Mouse (Mus musculus): ENCODE measurements around the gene Vps51.
"Not testable (repeated sequence)": the region's sequence is repeated elsewhere in the genome, so short reads cannot be mapped to it uniquely, and the experiment has no call there.

Vps51 gene

DNA sequence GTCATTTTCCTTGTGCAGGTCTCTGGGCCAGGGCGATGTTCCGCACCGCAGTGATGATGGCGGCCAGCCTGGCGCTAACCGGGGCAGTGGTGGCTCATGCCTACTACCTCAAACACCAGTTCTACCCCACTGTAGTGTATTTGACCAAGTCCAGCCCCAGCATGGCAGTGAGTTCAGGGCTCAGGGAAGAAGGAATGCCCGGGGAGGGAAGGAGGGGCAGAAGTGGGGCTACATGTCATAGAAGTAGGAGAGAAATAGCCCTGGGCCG lies 29.2 kb downstream of the Vps51 start:
- DNase-seq (ENCODE audit: low spot score in 2 of 2) = no peak

DNA sequence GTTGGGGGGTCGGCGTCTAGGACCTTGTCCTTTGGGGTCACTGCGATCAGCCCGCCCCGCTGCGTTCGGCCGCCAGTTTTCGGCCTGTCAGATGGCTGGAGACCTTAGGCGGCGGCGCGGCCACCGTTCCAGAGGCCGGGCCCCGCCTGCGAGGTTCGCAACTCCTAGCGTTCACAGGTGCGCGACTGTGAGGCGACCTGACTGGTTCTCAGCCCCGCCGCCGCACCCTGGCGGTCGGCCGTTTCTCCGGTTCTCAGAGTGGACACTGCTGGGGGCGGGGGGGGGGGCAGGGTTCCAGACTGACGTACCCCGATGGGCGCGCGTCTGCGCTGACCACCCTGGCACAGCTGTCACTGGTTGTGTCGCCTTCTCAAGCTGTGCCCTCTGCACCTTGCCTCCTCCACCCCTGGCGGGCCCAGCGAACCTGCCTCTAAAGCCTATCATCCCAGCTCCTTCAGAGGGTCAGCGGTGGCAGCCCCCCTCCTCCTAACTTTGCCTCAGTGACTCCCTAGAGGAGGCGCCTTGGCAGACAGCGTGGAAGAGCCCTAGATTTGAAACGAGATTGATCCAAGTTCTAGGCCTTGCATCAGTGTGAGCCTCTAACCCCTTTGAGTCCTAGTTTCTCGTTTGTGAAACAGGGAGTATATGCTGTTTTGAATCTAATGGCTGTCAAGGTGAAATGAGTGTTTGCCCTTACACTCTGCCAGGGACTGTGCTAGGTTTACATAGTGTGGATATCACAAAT lies 29.7 kb downstream of the Vps51 start:
- DNase-seq (ENCODE audit: low spot score in 2 of 2) = no peak

DNA sequence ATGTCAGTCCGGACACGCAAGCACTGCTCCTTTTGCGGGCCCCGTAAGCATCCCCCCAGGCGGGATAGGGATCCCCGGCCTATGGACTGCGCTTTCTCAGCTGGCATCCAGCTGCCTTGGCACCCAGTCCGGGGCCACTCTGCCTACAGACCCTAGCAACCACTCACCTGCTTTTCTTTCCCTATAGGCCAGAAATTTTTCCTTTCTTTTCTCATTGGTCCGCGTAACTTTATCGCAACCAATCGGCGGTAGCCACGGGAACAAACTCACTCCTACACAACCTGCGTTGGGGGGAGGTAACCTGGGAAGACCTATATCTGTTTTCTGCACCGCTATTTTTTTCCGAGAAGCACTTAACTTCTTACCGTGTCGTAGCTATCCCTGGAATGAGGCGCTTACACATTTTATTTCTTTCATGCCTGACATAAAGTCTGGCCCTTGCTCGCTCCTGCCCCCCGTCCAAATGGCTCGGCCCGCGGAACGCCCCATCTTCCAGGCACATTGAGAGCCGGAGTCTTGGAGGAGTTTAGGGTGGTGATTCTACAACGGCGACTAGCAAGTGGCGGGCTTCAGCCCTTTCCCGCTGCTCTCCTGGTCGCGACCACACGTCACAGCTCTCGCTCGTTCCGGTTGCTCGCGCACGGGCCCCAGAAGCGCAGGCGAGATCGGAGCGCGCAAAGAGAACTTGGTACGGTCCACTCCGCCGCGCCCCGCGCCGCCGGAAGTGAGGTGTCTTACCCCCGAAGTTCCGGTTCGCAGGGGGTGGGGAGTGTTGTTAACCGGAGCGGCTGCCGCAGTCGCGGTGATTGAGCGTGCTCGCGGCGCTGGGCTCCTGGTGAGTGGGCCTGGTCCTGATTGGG lies 30.5 kb downstream of the Vps51 start, which contains the start of gene Syvn1:
Syvn1 (plus strand) TSS at position 283 of the 860 bp plus-strand sequence.
- DNase-seq (ENCODE audit: low spot score in 2 of 2) = peak; percentile 88 to 91

DNA sequence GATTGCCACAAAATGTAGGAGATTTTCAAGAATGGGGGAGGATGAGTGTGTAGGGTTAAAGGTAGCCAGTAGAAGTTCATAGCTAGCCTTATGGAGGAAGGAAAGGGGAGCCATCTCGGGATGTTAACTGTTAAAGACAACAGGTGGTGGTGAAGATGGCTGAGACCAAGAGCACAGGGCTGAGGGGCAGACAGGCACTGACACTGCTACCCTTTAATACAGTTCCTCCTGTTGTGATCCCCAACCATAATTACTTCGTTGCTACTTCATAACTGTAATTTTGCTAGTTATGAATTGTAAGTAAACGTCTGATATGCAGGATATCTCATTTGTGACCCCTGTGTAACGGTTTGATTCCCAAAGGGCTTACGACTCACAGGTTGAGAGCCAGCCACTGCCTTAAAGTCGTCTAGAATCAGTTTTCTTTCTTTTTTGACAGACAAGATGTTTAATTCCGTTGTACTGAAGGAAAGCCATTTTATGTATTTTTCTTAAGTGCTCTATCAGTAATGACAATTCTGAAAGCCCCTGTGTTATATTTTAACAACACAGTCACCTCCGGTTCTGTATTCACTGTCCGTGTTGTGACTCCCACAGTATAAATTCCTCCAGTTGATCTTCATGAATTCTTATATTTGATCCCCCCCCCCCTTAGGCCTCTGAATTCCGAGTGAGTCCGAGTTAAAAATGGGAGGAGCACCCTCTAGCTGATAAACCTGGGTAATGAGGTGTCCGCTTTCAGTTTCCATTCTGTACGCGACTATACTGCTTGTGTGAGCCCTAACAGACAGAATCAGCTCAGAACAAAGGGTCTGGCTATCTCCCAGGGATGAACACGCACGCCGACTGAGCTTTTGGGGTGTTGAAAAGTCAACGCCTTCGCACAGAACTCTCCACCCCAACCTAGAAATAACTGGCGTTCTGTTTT lies 31.4 kb downstream of the Vps51 start:
- DNase-seq (ENCODE audit: low spot score in 2 of 2) = no peak

DNA sequence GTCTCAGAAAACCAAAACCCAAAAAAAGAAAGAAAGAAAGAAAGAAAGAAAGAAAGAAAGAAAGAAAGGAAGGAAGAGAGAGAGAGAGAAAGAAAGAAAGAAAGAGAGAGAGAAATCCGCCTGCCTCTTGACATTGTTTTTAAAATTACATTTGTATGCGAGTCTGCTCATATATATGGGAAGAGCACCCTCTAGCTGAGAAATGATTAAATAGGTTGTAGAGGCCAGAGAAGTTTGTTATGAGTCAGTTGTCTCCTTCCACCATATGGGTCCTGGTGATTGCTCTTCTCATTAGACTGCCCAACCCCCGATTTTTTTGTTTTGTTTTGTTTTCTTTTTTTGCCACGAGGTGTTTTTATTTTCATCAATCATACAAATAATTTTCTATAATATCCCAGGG lies 32.9 kb downstream of the Vps51 start:
- not testable (repeated sequence) for DNase-seq (ENCODE audit: low spot score in 2 of 2)

DNA sequence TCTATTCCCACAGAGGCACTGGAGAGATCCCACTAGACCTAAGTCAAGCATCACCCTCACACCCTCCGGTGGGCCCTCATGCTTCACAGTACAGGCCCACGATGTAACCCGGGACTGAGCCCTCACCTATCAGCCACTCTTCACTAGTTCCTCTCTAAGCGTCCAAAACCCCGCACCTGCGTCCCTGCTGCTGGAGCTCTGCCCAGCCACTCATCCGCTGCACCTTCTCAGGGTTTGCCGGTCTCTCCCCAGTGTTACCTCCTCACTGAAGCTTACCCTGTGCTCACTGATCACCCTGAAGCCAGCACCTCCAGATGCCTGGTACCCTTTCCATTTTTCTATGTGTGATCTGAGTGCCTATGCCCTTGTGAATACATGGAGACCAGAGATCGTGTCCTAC lies 34.7 kb downstream of the Vps51 start:
- DNase-seq (ENCODE audit: low spot score in 2 of 2) = no peak

DNA sequence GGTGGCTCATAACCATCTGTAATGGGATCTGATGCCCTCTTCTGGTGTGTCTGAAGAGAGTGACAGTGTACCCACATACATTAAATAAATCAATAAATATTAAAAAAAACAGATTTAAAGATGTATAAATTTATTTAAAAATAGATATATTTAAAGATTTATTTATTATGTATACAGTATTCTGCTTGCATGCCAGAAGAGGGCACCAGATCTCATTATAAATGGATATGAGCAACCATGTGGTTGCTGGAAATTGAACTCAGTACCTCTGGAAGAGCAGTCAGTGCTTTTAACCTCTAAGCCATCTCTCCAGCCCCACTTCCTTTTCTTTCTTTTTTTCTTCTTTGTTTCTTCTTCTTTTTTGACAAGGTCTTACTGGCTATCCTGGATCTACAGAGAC lies 37.0 kb downstream of the Vps51 start:
- DNase-seq (ENCODE audit: low spot score in 2 of 2) = no peak

DNA sequence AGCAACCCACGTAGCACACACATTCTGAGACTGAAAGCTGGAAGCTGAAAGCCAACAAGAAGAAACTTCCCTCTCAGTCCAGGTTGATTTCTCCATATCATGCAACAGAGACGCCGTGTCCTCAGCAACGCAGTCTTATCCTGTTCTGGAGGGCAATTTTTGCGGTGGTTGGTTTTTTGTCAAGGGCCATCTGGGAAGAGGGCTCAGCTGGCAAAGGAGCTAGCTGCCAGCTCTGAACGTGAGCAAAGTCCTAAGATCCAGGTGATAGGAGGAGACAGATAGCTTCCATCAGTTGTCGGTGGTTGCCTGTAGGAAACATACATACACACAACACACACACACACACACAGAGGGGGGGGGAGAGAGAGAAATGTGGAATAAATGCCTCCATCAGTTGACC lies 38.7 kb downstream of the Vps51 start:
- no peak for DNase-seq (ENCODE audit: low spot score in 2 of 2)

DNA sequence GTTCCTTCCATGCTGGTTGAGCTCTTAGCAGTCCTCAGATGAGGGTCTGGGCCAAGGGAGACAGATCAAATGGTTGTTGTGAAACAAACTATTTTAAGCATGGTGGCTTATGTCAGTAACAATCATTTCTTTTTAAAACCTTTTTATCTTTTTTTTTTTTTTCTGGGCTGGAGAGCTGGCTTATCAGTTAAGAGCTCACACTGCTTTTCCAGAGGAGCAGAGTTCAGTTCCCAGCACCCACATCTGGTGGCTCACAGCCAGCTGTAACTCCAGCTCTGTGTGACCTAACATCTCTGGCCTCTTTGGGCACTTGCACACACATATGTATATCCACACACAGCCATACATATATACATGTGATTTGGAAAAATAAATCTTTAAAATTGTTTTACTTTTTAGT lies 39.3 kb downstream of the Vps51 start:
- no peak for DNase-seq (ENCODE audit: low spot score in 2 of 2)

DNA sequence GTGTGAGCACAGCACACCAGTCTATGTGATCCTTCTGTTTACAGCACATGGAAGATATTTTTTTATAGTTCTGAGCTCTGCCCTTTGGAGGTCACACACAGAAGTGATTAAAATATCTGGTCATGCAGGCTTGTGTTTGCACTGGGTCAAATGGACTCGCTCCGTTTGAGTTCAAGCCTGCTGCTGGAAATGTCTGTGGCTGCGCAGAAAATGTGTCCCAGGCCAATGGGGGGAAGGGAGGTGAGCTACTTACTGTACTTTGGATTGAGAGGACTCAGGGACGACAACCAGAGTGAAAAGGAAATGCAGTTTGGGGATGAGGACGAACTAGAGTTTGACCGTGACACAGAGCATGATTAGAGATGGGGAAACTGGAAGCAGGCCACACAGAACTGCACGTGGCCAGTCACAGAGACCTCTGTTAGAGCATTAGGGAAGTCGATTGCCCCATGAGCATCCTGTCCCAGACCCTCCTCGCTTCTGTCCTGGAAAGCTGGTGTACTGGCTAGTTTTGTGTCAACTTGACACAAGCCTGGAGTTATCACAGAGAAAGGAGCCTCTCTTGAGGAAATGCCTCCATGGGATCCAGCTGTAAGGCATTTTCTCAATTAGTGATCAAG lies 41.0 kb downstream of the Vps51 start:
- DNase-seq (ENCODE audit: low spot score in 2 of 2) = no peak

DNA sequence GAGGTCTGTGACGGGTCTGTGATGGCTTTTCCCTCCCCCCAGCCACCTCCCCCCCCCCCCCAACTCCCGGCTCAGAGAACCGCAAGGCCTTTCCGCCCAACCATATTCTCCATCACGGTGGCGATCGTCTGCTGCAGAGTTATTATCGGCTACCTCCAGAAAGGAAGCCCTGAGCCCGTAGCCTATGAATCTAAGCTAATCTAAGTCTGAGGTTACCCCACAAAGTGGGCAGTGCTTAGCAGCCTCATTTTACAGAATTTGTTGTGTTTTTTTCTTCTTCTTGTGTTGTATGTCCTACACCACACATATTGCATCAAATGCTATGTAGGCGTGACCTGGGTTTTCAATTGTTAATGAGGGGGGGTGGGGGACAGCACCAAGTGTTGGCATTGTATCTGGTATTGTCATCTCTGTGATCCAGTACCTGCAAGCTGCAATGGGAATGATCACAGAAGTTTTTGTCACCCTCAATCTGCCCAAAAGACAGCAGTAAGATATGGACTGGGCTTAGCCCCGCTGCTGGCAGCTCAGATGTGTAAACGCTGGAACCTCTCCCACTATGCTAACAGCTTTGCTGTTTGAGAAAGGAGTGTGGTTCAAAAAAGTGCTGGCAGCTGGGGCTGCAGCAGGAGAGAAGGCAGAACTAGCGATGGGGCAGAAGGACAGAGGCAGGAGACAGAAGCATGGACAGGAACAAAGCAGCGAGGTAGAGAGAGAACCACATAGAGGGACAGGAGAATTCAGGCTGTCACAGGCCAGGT lies 46.3 kb downstream of the Vps51 start:
- no peak for DNase-seq (ENCODE audit: low spot score in 2 of 2)

DNA sequence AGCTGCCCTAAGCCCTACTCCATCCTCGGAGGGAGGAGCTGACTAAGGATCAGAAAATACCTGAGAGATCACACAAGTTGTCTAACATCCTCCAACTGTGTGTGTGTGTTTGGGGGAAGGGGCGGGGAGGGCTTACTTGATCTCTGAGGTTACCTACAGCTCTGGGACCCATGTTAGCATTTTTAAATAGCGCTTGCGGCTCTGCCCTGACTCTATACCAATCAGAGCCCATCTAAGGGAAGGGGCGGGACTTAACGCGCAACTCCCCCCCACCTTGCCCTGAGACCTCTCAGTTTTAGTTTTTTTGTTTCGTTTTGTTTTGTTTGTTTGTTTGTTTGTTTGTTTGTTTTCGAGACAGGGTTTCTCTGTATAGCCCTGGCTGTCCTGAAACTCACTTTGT lies 47.6 kb downstream of the Vps51 start:
- no peak for DNase-seq (ENCODE audit: low spot score in 2 of 2)

DNA sequence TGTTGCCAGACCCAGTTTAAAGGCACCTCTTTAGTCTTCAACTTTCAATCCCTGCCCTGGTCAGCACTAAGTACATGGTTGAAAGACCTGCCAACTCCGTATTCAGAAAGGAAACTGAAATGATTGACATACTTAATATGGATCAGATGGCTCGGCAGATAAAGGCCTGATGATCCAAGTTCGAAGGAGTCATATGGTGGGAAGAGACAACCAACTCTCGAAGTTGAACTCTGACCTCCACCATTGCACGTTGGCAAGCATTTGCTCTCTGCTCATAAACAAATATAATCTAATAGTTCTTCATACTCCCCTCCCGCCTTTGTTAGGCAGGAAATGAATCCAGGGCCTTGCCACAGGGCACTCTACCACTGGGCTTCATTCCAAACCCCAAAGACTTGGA lies 48.0 kb downstream of the Vps51 start:
- DNase-seq (ENCODE audit: low spot score in 2 of 2) = no peak

DNA sequence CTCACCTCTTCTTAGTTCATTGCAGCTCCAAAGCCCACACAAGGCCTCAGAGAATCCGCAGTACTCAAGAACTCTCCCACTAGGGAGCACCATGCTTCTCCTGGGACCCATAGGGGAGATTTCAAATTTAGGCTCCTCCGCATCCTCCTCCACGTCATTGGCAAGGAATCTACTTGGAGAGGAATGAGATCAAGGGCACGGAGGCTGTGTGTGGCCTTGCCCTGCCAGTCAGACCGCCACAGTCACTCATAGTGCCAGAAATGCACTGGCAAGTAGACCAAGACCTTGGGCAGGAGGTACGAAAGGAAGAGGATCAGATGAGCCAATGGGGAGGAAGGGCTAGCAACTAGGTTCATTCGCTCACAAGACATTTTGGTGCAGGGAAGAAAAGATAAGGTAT lies 53.1 kb downstream of the Vps51 start:
- no peak for DNase-seq (ENCODE audit: low spot score in 2 of 2)

DNA sequence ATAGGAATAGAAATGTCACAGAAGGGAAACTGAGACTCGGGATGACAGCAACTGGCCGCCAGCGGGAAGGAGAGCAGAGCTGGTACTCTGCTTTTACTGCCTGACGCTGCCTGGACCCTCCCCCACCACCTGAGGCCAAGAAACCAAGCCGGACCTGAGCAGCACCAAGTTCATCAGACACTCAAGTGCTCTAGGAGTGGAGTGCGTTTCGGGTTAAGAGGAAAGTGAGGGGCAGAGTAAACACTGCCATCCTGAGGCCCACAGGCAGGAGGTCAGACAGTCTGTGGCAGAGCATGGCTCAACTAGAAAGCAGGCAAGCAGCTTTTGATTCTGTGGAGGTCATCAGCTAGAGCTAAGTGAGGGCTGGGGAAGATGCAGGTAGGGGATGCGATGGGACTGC lies 54.0 kb downstream of the Vps51 start:
- no peak for DNase-seq (ENCODE audit: low spot score in 2 of 2)

DNA sequence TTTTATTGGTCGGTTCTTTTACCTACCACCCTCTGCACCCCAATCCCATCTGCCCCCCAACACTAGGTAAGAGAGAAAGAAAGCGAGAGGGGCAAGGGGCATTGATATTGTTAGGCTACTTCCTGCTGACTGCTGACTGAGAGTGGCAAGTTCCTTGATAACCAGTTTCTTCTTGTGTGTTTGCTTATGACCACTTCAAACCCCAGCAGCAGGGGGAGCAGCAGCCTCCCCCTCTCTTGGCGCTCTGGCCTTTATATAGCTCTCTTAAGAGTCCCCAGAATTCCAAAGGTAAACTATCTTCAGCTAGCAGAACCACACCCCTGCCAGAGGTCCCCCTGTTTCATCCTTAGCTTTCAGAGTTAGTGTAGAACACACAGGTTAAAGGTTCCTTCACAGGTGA lies 56.8 kb downstream of the Vps51 start:
- DNase-seq (ENCODE audit: low spot score in 2 of 2) = no peak

DNA sequence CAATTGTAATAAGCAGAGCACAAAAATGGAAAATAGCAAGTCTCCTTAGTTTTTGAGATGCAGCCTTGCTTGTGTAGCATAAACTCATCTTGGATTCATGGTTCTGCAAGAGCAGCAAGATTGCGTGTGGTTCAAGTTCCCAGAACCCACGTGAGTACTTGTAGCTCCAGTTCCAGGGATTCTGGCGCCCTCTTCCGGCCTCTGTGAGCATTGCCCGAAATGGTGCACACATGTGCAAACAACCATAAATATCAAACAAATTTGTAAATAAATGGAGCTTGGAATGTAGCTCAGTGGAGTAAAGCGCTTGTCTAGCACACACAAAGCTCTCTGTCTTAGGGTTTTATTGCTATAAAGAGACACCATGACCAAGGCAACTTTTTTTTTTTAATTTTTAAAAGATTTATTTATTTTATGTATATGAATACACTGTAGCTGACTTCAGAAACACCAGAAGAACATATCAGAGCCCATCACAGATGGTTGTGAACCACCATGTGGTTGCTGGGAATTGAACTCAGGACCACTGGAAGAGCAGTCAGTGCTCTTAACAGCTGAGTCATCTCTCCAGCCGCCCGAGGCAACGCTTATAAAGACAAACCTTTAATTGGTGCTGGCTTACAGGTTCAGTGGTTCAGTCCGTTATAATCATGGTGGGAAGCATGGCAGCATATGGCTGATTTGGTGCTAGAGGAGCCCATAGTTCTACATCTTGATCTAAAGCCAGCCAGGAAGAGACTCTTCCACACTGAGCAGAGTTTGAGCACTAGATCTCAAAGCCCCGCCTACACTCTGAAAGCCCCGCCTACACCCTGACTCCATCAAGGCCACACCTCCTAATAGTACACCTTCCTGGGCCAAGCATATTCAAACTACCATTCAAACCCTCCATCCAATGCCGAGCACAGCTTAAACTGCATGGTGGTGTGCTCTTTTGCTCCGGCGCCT lies 58.6 kb downstream of the Vps51 start:
- DNase-seq (ENCODE audit: low spot score in 2 of 2) = peak; percentile 64 to 81

Measured in frontal cortex, postnatal 14 days (tissue).